In the genomic region with DNA sequence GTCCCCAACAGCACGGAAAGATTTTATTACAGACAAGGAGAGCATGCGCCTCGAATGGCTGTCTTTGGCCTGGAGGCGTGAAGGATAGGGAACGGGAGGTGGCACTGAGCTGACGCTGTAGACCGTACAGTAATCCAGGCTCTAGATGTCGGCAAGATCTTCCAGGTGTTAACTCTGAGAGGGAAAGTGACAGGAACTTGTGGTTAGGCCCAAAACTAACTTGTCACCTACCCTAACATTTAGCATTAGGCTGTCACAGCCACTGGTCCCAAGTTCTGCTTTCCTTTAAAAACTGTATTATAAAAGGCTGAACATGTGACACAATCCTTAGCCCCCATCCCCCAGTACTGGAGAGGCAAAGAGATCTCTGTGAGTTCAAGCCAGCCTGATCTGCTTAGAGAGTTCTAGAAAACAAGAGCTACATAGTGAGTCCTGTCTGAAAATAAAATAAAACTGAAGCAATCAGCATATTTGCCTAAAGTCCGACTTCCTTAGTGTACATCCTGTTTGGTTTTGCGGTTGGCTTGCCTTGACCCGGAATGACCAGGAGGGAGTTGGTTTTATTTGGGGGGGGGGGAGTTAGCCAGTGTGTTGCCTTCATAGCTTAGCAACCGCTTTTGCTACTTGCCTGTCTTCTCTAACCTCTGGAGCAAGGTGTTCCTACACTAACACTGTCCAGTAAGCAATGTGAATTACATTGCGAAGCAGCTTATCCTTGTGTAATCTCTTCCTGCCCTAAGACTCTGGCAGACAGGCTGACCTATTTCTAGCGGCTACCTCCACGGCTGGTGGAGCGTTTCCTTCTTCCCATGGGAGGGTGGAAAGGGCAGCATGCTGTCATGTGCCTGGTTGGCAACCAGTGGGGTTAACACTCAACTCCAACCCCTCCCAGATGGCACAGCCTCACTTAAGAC, we compare ENCODE assay signal across 9 mouse cellular contexts.
A peak's percentile ranks its signal among the peaks of the same experiment; 100 is the strongest.
DNase-seq lines count a peak whose midpoint lies in the region; ATAC-seq and TF ChIP-seq lines count a peak whose summit lies in the region.
"Had no signal": no experiment of that assay in that cellular context is flagged by ENCODE, and none has a peak within 500 bp of the region (broad histone marks: within the 10 kb centered on the region; RNA-seq: fewer than 3 reads in every experiment).

No protein-coding gene starts in this region.

- H3K4me1 ChIP-seq in kidney, embryonic 16.5 days (ENCODE audit: insufficient read depth, low read length): peaks cover 14% of the 10 kb centered on the region
- no peaks in the 10 kb centered on the region for H3K4me1 ChIP-seq in forebrain, embryonic 15.5 days

- H3K27me3 ChIP-seq in Patski: no peaks in the 10 kb centered on the region
- H3K27me3 ChIP-seq in kidney, embryonic 16.5 days (ENCODE audit: insufficient read depth, low read length): no peaks in the 10 kb centered on the region
- no peaks in the 10 kb centered on the region for H3K27me3 ChIP-seq in forebrain, embryonic 15.5 days

- no peak overlapping the region for H3K27ac ChIP-seq in kidney, embryonic 16.5 days (ENCODE audit: low read length)
- H3K27ac ChIP-seq in layer of hippocampus, adult 2 months: no peak overlapping the region
- H3K27ac ChIP-seq in forebrain, embryonic 15.5 days (replicated peaks): no peak overlapping the region

- in situ Hi-C loops in Patski (cut with MboI; ENCODE audit: low pct_unique_long_range_greater_than_20kb): loop anchor here (5.0 to 10.0 kb wide), 2 partner anchors 99 to 497 kb away; a partner anchor contains a TSS

- 58% methylated on average over 16 of the region's 16 CpGs for WGBS in kidney, embryonic 16.5 days
- 92% methylated on average over 16 of the region's 16 CpGs for WGBS in forebrain, embryonic 15.5 days

- no peaks in the 10 kb centered on the region for H3K9me3 ChIP-seq in kidney, embryonic 16.5 days (ENCODE audit: low read length)
- no peaks in the 10 kb centered on the region for H3K9me3 ChIP-seq in forebrain, embryonic 15.5 days

- intact Hi-C loops in heart, postnatal 10 days (cut with DNase I): loop anchor here (10.0 kb wide), 1 partner anchor 497 kb away; no protein-coding TSS in a partner anchor

- peak; percentile 91 for ATAC-seq in Patski
- 0 out of 2 replicates have a peak, but pooled peaks have one; percentile 39 for ATAC-seq in kidney, embryonic 16.5 days (ENCODE audit: low FRiP score, low TSS enrichment)
- ATAC-seq in megakaryocyte, adult 5-6 weeks (ENCODE audit: poor library complexity, severe bottlenecking): peak; percentile 81
- ATAC-seq in forebrain, embryonic 15.5 days (replicated peaks): no peak
- ATAC-seq: midbrain, embryonic 16.5 days had no signal

- TF ChIP-seq CTCF in Patski (IDR thresholded peaks at IDR 0.05): no peak
- TF ChIP-seq CTCF in layer of hippocampus, adult 2 months (conservative IDR thresholded peaks at IDR 0.05): no peak

- CTCF ChIA-PET in Patski (lab: Charles Lee): interaction anchor here (0.9 to 1.5 kb wide), 2 partner anchors 34 to 76 kb away, joined by 3 read pairs; no protein-coding TSS in a partner anchor

- H3K9ac ChIP-seq in kidney, embryonic 16.5 days (replicated peaks; ENCODE audit: low read length): no peak overlapping the region
- no peak overlapping the region for H3K9ac ChIP-seq in forebrain, embryonic 15.5 days (replicated peaks)

- H3K4me3 ChIP-seq in kidney, embryonic 16.5 days (ENCODE audit: low read length): no peak overlapping the region
- no peak overlapping the region for H3K4me3 ChIP-seq in layer of hippocampus, adult 2 months
- H3K4me3 ChIP-seq in forebrain, embryonic 15.5 days: no peak overlapping the region

- POLR2A ChIA-PET in Patski (lab: Charles Lee): interaction anchor here (0.6 to 1.0 kb wide), 3 partner anchors 9 to 128 kb away, joined by 3 to 5 read pairs (median 3); no protein-coding TSS in a partner anchor

- no peak overlapping the region for H3K4me2 ChIP-seq in kidney, embryonic 16.5 days (replicated peaks; ENCODE audit: low read depth, low read length)
- H3K4me2 ChIP-seq in forebrain, embryonic 15.5 days (replicated peaks): no peak overlapping the region

- H3K36me3 ChIP-seq in kidney, embryonic 16.5 days (ENCODE audit: insufficient read depth, low read length): no peaks in the 10 kb centered on the region
- no peaks in the 10 kb centered on the region for H3K36me3 ChIP-seq in forebrain, embryonic 15.5 days

- DNase-seq in heart, adult 18-20 months: peak; percentile 24 to 43
- no peak for DNase-seq in heart, postnatal 10 days
- peak; percentile 50 for DNase-seq in Patski (ENCODE audit: low read depth, low spot score)
- DNase-seq in layer of hippocampus, adult 2 months (ENCODE audit: low spot score in 2 of 2): no peak
- DNase-seq in left cerebral cortex, adult 8-10 months (ENCODE audit: low spot score in 2 of 2): no peak

Comparison
In these comparisons a context has a peak if more than half of its experiments do, and no peak if none do; other contexts are left out.
1. DNase-seq: peak in heart, adult 18-20 months (2 of 2) and Patski (single experiment); none in heart, postnatal 10 days (0 of 2), layer of hippocampus, adult 2 months (0 of 2) and left cerebral cortex, adult 8-10 months (0 of 2).